Mouse (Mus musculus) 3T3-L1 (cell line): ENCODE results near the gene Ret.

Experiments
- DNase-seq: peaks from one replicate; pipeline ENCODE4 v3.0.0-alpha.2; 2015; ENCODE audit warnings: low read depth, low spot score

The Ret gene

GRCm38 (mm10) chr6:118111810-118112209 lies 85.7 kb downstream of the Ret start:
- DNase-seq = peak; percentile 31
